Mouse (Mus musculus) frontal cortex, postnatal 25 days (tissue): Measurements from ENCODE around the gene Tbc1d17.

Experiments
- DNase-seq, 2 experiments: peaks; one replicate each; pipeline ENCODE4 v3.0.0; 2022; ENCODE audit warnings: low spot score in 2 of 2

Gene Tbc1d17

GRCm38 (mm10) chr7:44824872-44825271 lies 24.0 kb downstream of the Tbc1d17 start:
- DNase-seq = peak; percentile 64 to 76

GRCm38 (mm10) chr7:44823409-44823808 lies 25.5 kb downstream of the Tbc1d17 start:
- DNase-seq = no peak

- DNase-seq = peak; percentile 0 to 1
Measured at GRCm38 (mm10) chr7:44821666-44822448, 27.0 kb downstream of the Tbc1d17 start.

- DNase-seq = no peak
Measured at GRCm38 (mm10) chr7:44820525-44820924, 28.4 kb downstream of the Tbc1d17 start.

GRCm38 (mm10) chr7:44819863-44820262 lies 29.0 kb downstream of the Tbc1d17 start:
- no peak for DNase-seq

GRCm38 (mm10) chr7:44819391-44819790 lies 29.5 kb downstream of the Tbc1d17 start:
- no peak for DNase-seq

- DNase-seq = peak; percentile 4 to 31
Measured at GRCm38 (mm10) chr7:44818751-44819235, 30.1 kb downstream of the Tbc1d17 start.

- DNase-seq = no peak
Measured at GRCm38 (mm10) chr7:44818164-44818563, 30.7 kb downstream of the Tbc1d17 start.

GRCm38 (mm10) chr7:44817441-44817840 lies 31.4 kb downstream of the Tbc1d17 start:
- no peak for DNase-seq

GRCm38 (mm10) chr7:44816470-44817021 lies 32.3 kb downstream of the Tbc1d17 start, which contains the start of gene Atf5:
Gene Atf5, minus strand, starts transcription at chr7:44816658.
- no peak for DNase-seq

- DNase-seq = peak; percentile 97 to 98
Measured at GRCm38 (mm10) chr7:44815721-44816469, 33.0 kb downstream of the Tbc1d17 start, which contains the start of the genes Nup62 and Il4i1. Gene Nup62, plus strand, starts transcription at chr7:44816088. Gene Il4i1, plus strand, starts transcription at chr7:44816387.

GRCm38 (mm10) chr7:44814952-44815553 lies 33.8 kb downstream of the Tbc1d17 start:
- peak in 1 of 2 experiments; percentile 7 for DNase-seq

GRCm38 (mm10) chr7:44814423-44814822 lies 34.5 kb downstream of the Tbc1d17 start:
- peak in 1 of 2 experiments; percentile 3 for DNase-seq

- DNase-seq = peak in 1 of 2 experiments; percentile 1
Measured at GRCm38 (mm10) chr7:44813985-44814384, 34.9 kb downstream of the Tbc1d17 start.

- peak in 1 of 2 experiments; percentile 2 for DNase-seq
Measured at GRCm38 (mm10) chr7:44812651-44813325, 36.1 kb downstream of the Tbc1d17 start.

- no peak for DNase-seq
Measured at GRCm38 (mm10) chr7:44810819-44811557, 37.9 kb downstream of the Tbc1d17 start.

GRCm38 (mm10) chr7:44810365-44810764 lies 38.5 kb downstream of the Tbc1d17 start:
- no peak for DNase-seq

GRCm38 (mm10) chr7:44809466-44809865 lies 39.4 kb downstream of the Tbc1d17 start:
- DNase-seq = no peak

GRCm38 (mm10) chr7:44808927-44809326 lies 40.0 kb downstream of the Tbc1d17 start:
- DNase-seq = no peak

GRCm38 (mm10) chr7:44792781-44793180 lies 56.1 kb downstream of the Tbc1d17 start:
- no peak for DNase-seq
